Mouse (Mus musculus) neural tube, embryonic 14.5 days (tissue): ENCODE results near the gene Sypl2. TPM values are rescaled to one million over a fixed set of nuclear protein-coding genes. Genes with fewer than 3 reads are reported as not detected.

ENCODE experiments used
- ATAC-seq: fragments of 200-750 bp; cut with Nextera tagmentation; 2 replicates; pipeline ENCODE4 v1.8.0; 2017; ENCODE audit warnings: low read depth, mild to moderate bottlenecking, moderate TSS enrichment, moderate library complexity
- H3K27ac ChIP-seq: fragments of 300-500 bp; sonication (generic); 2 replicates; pipeline ENCODE4 v1.5.1; 2014; ENCODE audit warnings: low read depth, mild to moderate bottlenecking, control low read depth, low read length, moderate library complexity, mixed read lengths
- H3K27me3 ChIP-seq: fragments of 300-500 bp; sonication (generic); 2 replicates; pipeline ENCODE4 v1.6.1; 2014; ENCODE audit warnings: low read length; ENCODE audit not compliant: control insufficient read depth, insufficient read depth
- H3K36me3 ChIP-seq: fragments of 300-500 bp; sonication (generic); 2 replicates; pipeline ENCODE4 v1.6.1; 2014; ENCODE audit warnings: low read length, mixed read lengths; ENCODE audit not compliant: control insufficient read depth, insufficient read depth
- H3K4me1 ChIP-seq: fragments of 300-500 bp; sonication (generic); 2 replicates; pipeline ENCODE4 v1.6.1; 2014; ENCODE audit warnings: low read length; ENCODE audit not compliant: control insufficient read depth, insufficient read depth
- H3K4me2 ChIP-seq: fragments of 300-500 bp; sonication (generic); 2 replicates; pipeline ENCODE4 v1.6.1; 2014; ENCODE audit warnings: mild to moderate bottlenecking, low read depth, low read length, control low read depth
- H3K4me3 ChIP-seq: fragments of 300-500 bp; sonication (generic); 2 replicates; pipeline ENCODE4 v1.5.1; 2014; ENCODE audit warnings: low read depth, low read length, control low read depth, mixed read lengths
- H3K9ac ChIP-seq: fragments of 300-500 bp; sonication (generic); replicated peaks from 2 replicates; pipeline ENCODE4 v1.6.1; 2014; ENCODE audit warnings: low read depth, mild to moderate bottlenecking, control low read depth, low read length, mixed read lengths
- H3K9me3 ChIP-seq: fragments of 300-500 bp; sonication (generic); 2 replicates; pipeline ENCODE4 v1.6.1; 2016; ENCODE audit warnings: low read length; ENCODE audit not compliant: control insufficient read depth
- WGBS: fragments of 180-500 bp; shearing (Covaris S2); extraction: QIAGEN DNeasy Blood & Tissue Kit; methylation state at CpG from one replicate; pipeline ENCODE4 v1.1.7; 2014; 5-methylcytosine and 5-hydroxymethylcytosine counted together
- polyA plus RNA-seq: library from polyadenylated mRNA; unstranded; fragments of >200 nt; fragmentation: Nextera tagmentation; extraction: Ambion mirVana; gene quantifications from 2 replicates; pipeline ENCODE4 v1.2.1, GENCODE M21; 2014

Gene Sypl2
- polyA plus RNA-seq, 1 experiment from 2014 or later, result 0.32 TPM

- no peak for ATAC-seq
- Histone ChIP-seq H3K4me3 (peak overlapping the region; percentile 64), H3K4me2 (peak overlapping the region; percentile 96), H3K27me3 (no peaks in the 10 kb centered on the region; the same call in 1 of the 2 replicates), H3K27ac (peak overlapping the region; percentile 97), H3K9ac (peak overlapping the region; percentile 87), H3K9me3 (no peaks in the 10 kb centered on the region), H3K4me1 (peaks cover 11% of the 10 kb centered on the region), H3K36me3 (peaks cover 33% of the 10 kb centered on the region; the same call in 1 of the 2 replicates)
- WGBS, result 8% methylated on average over 8 of the region's 8 CpGs
Measured at GRCm38 (mm10) chr3:108209536-108209935, 16.9 kb downstream of the Sypl2 start.

- ATAC-seq, result no peak
- Histone ChIP-seq H3K4me2 (peak overlapping the region; percentile 96), H3K9me3 (no peaks in the 10 kb centered on the region), H3K27me3 (no peaks in the 10 kb centered on the region; the same call in 1 of the 2 replicates), H3K9ac (peak overlapping the region; percentile 87), H3K27ac (no peak overlapping the region), H3K36me3 (peaks cover 34% of the 10 kb centered on the region; the same call in 1 of the 2 replicates), H3K4me3 (peak overlapping the region; percentile 64), H3K4me1 (peaks cover 11% of the 10 kb centered on the region)
- WGBS, result 56% methylated on average over 3 of the region's 3 CpGs
Measured at GRCm38 (mm10) chr3:108209001-108209400, 17.4 kb downstream of the Sypl2 start.

GRCm38 (mm10) chr3:108206731-108207375 lies 19.6 kb downstream of the Sypl2 start:
- WGBS, result 86% methylated on average over 15 of the region's 15 CpGs
- Histone ChIP-seq H3K4me3 (no peak overlapping the region), H3K9ac (no peak overlapping the region), H3K27me3 (no peaks in the 10 kb centered on the region; the same call in 1 of the 2 replicates), H3K9me3 (no peaks in the 10 kb centered on the region), H3K27ac (peak overlapping the region; percentile 22; the same call in 1 of the 2 replicates), H3K4me2 (no peak overlapping the region), H3K4me1 (peaks cover 12% of the 10 kb centered on the region), H3K36me3 (peaks cover 52% of the 10 kb centered on the region)
- ATAC-seq, result no peak

GRCm38 (mm10) chr3:108205601-108206000 lies 20.8 kb downstream of the Sypl2 start:
- H3K4me3 ChIP-seq, result no peak overlapping the region
- peaks cover 53% of the 10 kb centered on the region for H3K36me3 ChIP-seq
- ATAC-seq, result no peak
- H3K27me3 ChIP-seq, result no peaks in the 10 kb centered on the region; the same call in 1 of the 2 replicates
- no peak overlapping the region for H3K9ac ChIP-seq
- no peak overlapping the region for H3K4me2 ChIP-seq
- H3K27ac ChIP-seq, result no peak overlapping the region
- H3K9me3 ChIP-seq, result no peaks in the 10 kb centered on the region
- 91% methylated on average over 8 of the region's 8 CpGs for WGBS
- peaks cover 21% of the 10 kb centered on the region for H3K4me1 ChIP-seq

- Histone ChIP-seq H3K27me3 (no peaks in the 10 kb centered on the region), H3K27ac (no peak overlapping the region), H3K9me3 (no peaks in the 10 kb centered on the region), H3K4me2 (no peak overlapping the region), H3K4me3 (no peak overlapping the region), H3K4me1 (peaks cover 20% of the 10 kb centered on the region), H3K36me3 (peaks cover 53% of the 10 kb centered on the region), H3K9ac (no peak overlapping the region)
- ATAC-seq, result no peak
- 93% methylated on average over 11 of the region's 11 CpGs for WGBS
Measured at GRCm38 (mm10) chr3:108204470-108204869, 22.0 kb downstream of the Sypl2 start.

GRCm38 (mm10) chr3:108203621-108204325 lies 22.7 kb downstream of the Sypl2 start:
- Histone ChIP-seq H3K4me2 (no peak overlapping the region), H3K36me3 (peaks cover 53% of the 10 kb centered on the region), H3K4me3 (no peak overlapping the region), H3K9me3 (no peaks in the 10 kb centered on the region), H3K27me3 (no peaks in the 10 kb centered on the region), H3K9ac (no peak overlapping the region), H3K4me1 (peaks cover 13% of the 10 kb centered on the region), H3K27ac (no peak overlapping the region)
- WGBS, result 79% methylated on average over 11 of the region's 11 CpGs
- ATAC-seq, result no peak

GRCm38 (mm10) chr3:108203212-108203611 lies 23.2 kb downstream of the Sypl2 start:
- no peak for ATAC-seq
- Histone ChIP-seq H3K27ac (no peak overlapping the region), H3K4me2 (no peak overlapping the region), H3K4me1 (peaks cover 10% of the 10 kb centered on the region), H3K9me3 (no peaks in the 10 kb centered on the region), H3K9ac (no peak overlapping the region), H3K27me3 (no peaks in the 10 kb centered on the region), H3K36me3 (peaks cover 51% of the 10 kb centered on the region), H3K4me3 (no peak overlapping the region)
- WGBS, result 96% methylated on average over 13 of the region's 13 CpGs

GRCm38 (mm10) chr3:108202506-108202905 lies 23.9 kb downstream of the Sypl2 start:
- no peak for ATAC-seq
- Histone ChIP-seq H3K9me3 (no peaks in the 10 kb centered on the region), H3K27ac (no peak overlapping the region), H3K9ac (no peak overlapping the region), H3K4me2 (no peak overlapping the region), H3K27me3 (no peaks in the 10 kb centered on the region), H3K36me3 (peaks cover 48% of the 10 kb centered on the region), H3K4me3 (no peak overlapping the region), H3K4me1 (peaks cover 11% of the 10 kb centered on the region)
